Comparison of ENCODE assay signal across 19 mouse cellular contexts in genomic region chr3:116788851-116789250, GRCm38 (mm10). TPM values are rescaled to one million over a fixed set of nuclear protein-coding genes. Genes with fewer than 3 reads are reported as not detected.
DNase-seq lines count a peak whose midpoint lies in the region; ATAC-seq and TF ChIP-seq lines count a peak whose summit lies in the region.
"Had no signal": no experiment of that assay in that cellular context is flagged by ENCODE, and none has a peak within 500 bp of the region (broad histone marks: within the 10 kb centered on the region; RNA-seq: fewer than 3 reads in every experiment).

No protein-coding gene starts in this region.

- no peaks in the 10 kb centered on the region for H3K9me3 ChIP-seq in heart, embryonic 11.5 days (replicated peaks; ENCODE audit: control insufficient read depth, low read length)
- H3K9me3 ChIP-seq: G1E had no signal

- H3K36me3 ChIP-seq in heart, embryonic 11.5 days (ENCODE audit: control insufficient read depth, insufficient read depth, low read length): peaks cover 18% of the 10 kb centered on the region

- ATAC-seq in heart, embryonic 11.5 days (replicated peaks; ENCODE audit: insufficient number of reproducible peaks, low FRiP score, low TSS enrichment): no peak
- ATAC-seq: activated CD4-positive, CD25-positive, alpha-beta regulatory T cell, adult 4 months; CD4-positive, CD25-positive, alpha-beta regulatory T cell, adult 4 months; Patski had no signal

- H3K27me3 ChIP-seq in heart, embryonic 11.5 days (ENCODE audit: control insufficient read depth, insufficient read depth, low read length): no peaks in the 10 kb centered on the region
- H3K27me3 ChIP-seq: CH12.LX, Patski had no signal

- H3K4me3 ChIP-seq in gastrocnemius, adult 2 months: peak overlapping the region; percentile 3; the same call in 1 of the 2 replicates
- H3K4me3 ChIP-seq in heart, embryonic 11.5 days (ENCODE audit: low read depth, low read length): no peak overlapping the region

- TF ChIP-seq CTCF in gastrocnemius, adult 2 months (IDR thresholded peaks at IDR 0.05): no peak

- peak overlapping the region; percentile 67 for H3K27ac ChIP-seq in gastrocnemius, adult 2 months
- no peak overlapping the region for H3K27ac ChIP-seq in heart, embryonic 11.5 days (ENCODE audit: low read depth, low read length)

- intact Hi-C loops in gastrocnemius, adult 2 months (cut with DNase I): no loop called here

- H3K4me1 ChIP-seq in heart, embryonic 11.5 days (ENCODE audit: control insufficient read depth, insufficient read depth, low read length): no peaks in the 10 kb centered on the region

- 87% methylated on average over 5 of the region's 5 CpGs for whole genome bisulfite sequencing in heart, embryonic 11.5 days (ENCODE audit: insufficient replicate concordance)

- no peak overlapping the region for H3K4me2 ChIP-seq in heart, embryonic 11.5 days

- H3K9ac ChIP-seq in heart, embryonic 11.5 days (ENCODE audit: low read depth, low read length): no peak overlapping the region

- DNase-seq in gastrocnemius, adult 2 months: peak; percentile 62
- DNase-seq in gastrocnemius, postnatal 4 days (ENCODE audit: low spot score in 2 of 2): no peak
- DNase-seq in heart, adult 11 months: peak; percentile 79
- DNase-seq: adrenal gland, adult 2 months; adrenal gland, adult 8-10 months; adrenal gland, postnatal 10 days; adrenal gland, postnatal 14 days; adrenal gland, postnatal 25 days; adrenal gland, postnatal 36 days; B cell, adult 2 months; cerebellum, adult 11 months; cerebellum, adult 11-12 months; cerebellum, adult 18-20 months had no signal

RNA-seq across cellular contexts. Expression of gene Agl, which starts 19.1 kb away (rescaled TPM):
- 1,000 to 10,000 TPM in 1 of 2 experiments, 100 to 1,000 TPM in 1; 657 to 1,000 TPM for total RNA-seq in gastrocnemius, adult 2 months (2021)
- total RNA-seq in gastrocnemius, postnatal 4 days (2021): 100 to 1,000 TPM; 272 to 307 TPM
- polyA plus RNA-seq in heart, embryonic 11.5 days (2014; fragmentation: Nextera tagmentation; extraction: Ambion mirVana): 49.2 and 55.8 TPM in 2 replicates

Comparison
In these comparisons a context has a peak if more than half of its experiments do, and no peak if none do; other contexts are left out.
1. DNase-seq: peak in gastrocnemius, adult 2 months (single experiment) and heart, adult 11 months (single experiment); none in gastrocnemius, postnatal 4 days (0 of 2).